Comparison of ENCODE assay signal across 15 mouse cellular contexts in the genomic region with DNA sequence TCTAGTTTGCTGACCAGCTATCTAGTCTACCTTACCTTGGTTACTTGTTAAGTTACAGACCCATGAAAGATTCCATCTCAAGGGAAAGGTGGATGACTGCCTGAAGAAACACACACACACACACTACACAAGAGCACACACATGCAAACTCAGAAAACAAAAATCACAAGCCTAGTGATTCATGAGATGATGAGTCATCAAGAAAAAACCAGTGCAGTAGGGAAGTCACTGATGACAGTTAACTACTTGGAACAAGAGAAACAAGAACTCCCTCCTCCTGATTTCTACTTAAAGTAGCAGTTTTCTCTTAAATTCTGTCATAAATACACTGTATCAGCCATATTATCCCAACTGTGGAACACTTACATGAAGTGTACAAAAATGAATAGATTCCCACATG.
"Had no signal": no experiment of that assay in that cellular context is flagged by ENCODE, and none has a peak within 500 bp of the region (broad histone marks: within the 10 kb centered on the region; RNA-seq: fewer than 3 reads in every experiment).

No protein-coding gene starts in this region.

- H3K4me2 ChIP-seq: liver, embryonic 11.5 days; liver, embryonic 15.5 days; midbrain, embryonic 12.5 days; neural tube, embryonic 15.5 days had no signal

- ATAC-seq: lung, postnatal 0 days had no signal

- H3K9ac ChIP-seq: liver, embryonic 15.5 days; midbrain, embryonic 12.5 days; neural tube, embryonic 15.5 days had no signal

- H3K27me3 ChIP-seq: liver, embryonic 15.5 days; midbrain, embryonic 12.5 days; neural tube, embryonic 15.5 days had no signal

- H3K36me3 ChIP-seq: liver, embryonic 15.5 days; midbrain, embryonic 12.5 days had no signal

- H3K27ac ChIP-seq: liver, embryonic 15.5 days; midbrain, embryonic 12.5 days; neural tube, embryonic 15.5 days; stomach, postnatal 0 days had no signal

- H3K9me3 ChIP-seq: liver, embryonic 15.5 days; midbrain, embryonic 12.5 days; neural tube, embryonic 15.5 days had no signal

- DNase-seq: kidney, adult 18-20 months; kidney, postnatal 10 days; layer of hippocampus, adult 9-11 months; layer of hippocampus, postnatal 36 days; left cerebral cortex, postnatal 4 days; lung, adult 2 months; lung, postnatal 36 days; right cerebral cortex, adult 18-20 months had no signal

- H3K4me3 ChIP-seq: liver, embryonic 15.5 days; midbrain, embryonic 12.5 days; myocyte; neural tube, embryonic 15.5 days had no signal

- H3K4me1 ChIP-seq: liver, embryonic 15.5 days; midbrain, embryonic 12.5 days had no signal
